Mouse (Mus musculus): ENCODE results near the gene Olfr98. TPM values are rescaled to one million over a fixed set of nuclear protein-coding genes. Genes with fewer than 3 reads are reported as not detected.

Gene Olfr98
- not detected in 2 replicates for polyA plus RNA-seq (2012; rRNA removed)

DNA sequence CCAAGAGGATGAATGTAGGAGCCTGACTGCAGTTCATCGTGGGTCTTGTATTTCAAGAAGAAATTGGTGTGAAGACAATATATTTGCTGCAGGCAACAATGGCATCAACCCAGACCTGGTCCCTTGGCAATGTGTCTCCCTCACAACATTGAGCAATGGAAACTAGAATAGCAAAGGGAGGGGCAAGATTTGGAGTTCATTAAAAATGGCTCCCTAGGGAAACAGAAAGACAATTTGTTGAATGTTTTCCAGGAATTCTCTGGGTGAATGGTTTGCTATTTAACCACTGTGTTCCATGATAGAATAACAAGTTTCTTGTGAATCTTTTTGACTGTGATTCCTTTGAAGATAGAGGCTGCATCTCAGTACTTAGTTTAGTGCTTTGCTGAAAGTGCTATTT is at the start of gene Olfr98:
TSS of gene Olfr98 (minus strand) at position 124 of the 400 bp plus-strand sequence.
- no peak within 1 kb of the TSS for H3K4me3 ChIP-seq (ENCODE audit: insufficient read depth, low read length)
- no peak within 1 kb of the TSS for H3K27ac ChIP-seq (ENCODE audit: insufficient read depth, low read length)
- TF ChIP-seq POLR2A (IDR thresholded peaks at IDR 0.05; ENCODE audit: extremely low read depth, insufficient read depth, low read length) (no peak), CTCF (IDR thresholded peaks at IDR 0.05; ENCODE audit: extremely low read depth, insufficient read depth, low read length) (no peak)
- H3K4me1 ChIP-seq (ENCODE audit: control insufficient read depth, insufficient read depth, low read length): no peaks in the 10 kb centered on the region

DNA sequence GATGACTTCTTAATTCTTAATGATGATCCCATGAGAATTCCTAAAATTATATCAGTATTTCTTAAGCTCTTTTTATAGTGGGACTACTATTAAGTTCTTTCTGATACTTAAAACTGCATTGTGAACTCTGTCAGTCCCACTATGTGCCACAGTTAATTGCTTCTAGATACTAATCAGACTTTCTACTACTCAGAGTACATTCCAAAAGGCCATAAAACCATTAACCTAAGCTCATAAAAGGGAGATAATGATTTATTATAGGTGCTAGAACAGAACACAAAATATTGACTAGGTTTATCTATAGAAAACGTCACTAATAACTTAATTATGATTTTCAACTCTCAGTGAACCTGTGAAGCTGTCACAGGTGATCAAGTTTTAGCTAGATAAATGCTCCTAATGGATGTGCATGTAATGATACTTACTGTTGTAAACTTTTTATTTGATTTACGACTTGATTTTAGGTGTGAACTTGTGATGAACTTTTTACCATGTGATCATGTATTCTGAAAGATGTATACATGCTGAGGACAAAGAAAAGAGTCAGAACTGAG is 46.7 kb upstream of the Olfr98 start:
- no peaks in the 10 kb centered on the region for H3K4me1 ChIP-seq (ENCODE audit: control insufficient read depth, insufficient read depth, low read length)
- H3K4me3 ChIP-seq (ENCODE audit: insufficient read depth, low read length): no peak overlapping the region
- TF ChIP-seq CTCF (IDR thresholded peaks at IDR 0.05; ENCODE audit: extremely low read depth, insufficient read depth, low read length): no peak
- TF ChIP-seq POLR2A (IDR thresholded peaks at IDR 0.05; ENCODE audit: extremely low read depth, insufficient read depth, low read length): no peak

DNA sequence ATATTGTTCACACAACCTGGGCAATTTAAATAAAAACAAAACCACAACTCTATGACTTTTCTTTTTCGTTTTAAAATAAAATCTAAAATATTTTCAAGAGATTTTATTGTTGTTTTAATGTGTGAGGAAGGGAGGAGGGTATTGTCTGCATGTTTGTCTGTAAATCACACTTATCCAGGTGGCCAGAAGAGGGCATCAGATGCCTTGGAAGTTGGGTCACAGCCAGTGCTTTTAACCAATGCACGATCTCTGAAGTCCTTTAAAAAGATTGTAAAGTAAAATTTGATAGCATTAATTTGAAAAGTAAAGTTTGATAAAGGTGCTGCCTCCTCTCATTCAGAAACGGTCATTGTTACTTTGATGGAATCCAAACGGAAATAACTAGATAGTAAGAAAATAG is 44.9 kb upstream of the Olfr98 start:
- Histone ChIP-seq H3K4me1 (ENCODE audit: control insufficient read depth, insufficient read depth, low read length) (no peaks in the 10 kb centered on the region), H3K27ac (ENCODE audit: insufficient read depth, low read length) (no peak overlapping the region), H3K4me3 (ENCODE audit: insufficient read depth, low read length) (no peak overlapping the region)
- TF ChIP-seq POLR2A (IDR thresholded peaks at IDR 0.05; ENCODE audit: extremely low read depth, insufficient read depth, low read length): no peak
- TF ChIP-seq CTCF (IDR thresholded peaks at IDR 0.05; ENCODE audit: extremely low read depth, insufficient read depth, low read length): 0 out of 2 replicates have a peak, but pooled peaks have one; percentile 17

More for the DNA sequence above, 46.7 kb upstream of the Olfr98 start:
- no peak overlapping the region for H3K27ac ChIP-seq (ENCODE audit: insufficient read depth, low read length)

DNA sequence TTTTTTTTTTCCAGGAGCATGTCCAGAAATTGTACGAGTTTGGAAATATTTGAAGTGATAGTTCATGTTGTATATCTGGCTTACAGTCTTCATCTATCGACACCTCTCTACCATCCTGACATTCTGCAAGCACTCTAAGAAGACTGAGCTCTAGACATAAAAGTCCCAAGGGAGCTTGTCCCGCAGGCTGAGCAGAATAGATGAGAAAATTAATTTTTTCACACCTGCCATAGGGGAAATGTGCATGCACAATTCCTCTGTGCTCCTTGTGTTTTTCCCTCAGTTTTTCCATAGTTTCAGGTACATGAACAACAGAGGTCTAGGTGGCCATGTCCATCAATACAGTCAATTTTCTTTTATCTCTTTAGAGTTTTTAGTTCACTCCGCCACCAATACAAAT is 40.7 kb upstream of the Olfr98 start, which contains the start of gene Olfr101:
TSS of gene Olfr101 (minus strand) at position 101 of the 400 bp plus-strand sequence.
- no peak within 1 kb of the TSS for H3K4me3 ChIP-seq (ENCODE audit: insufficient read depth, low read length)
- H3K27ac ChIP-seq (ENCODE audit: insufficient read depth, low read length): no peak within 1 kb of the TSS
- TF ChIP-seq POLR2A (IDR thresholded peaks at IDR 0.05; ENCODE audit: extremely low read depth, insufficient read depth, low read length) (no peak), CTCF (IDR thresholded peaks at IDR 0.05; ENCODE audit: extremely low read depth, insufficient read depth, low read length) (no peak)
- H3K4me1 ChIP-seq (ENCODE audit: control insufficient read depth, insufficient read depth, low read length): no peaks in the 10 kb centered on the region

DNA sequence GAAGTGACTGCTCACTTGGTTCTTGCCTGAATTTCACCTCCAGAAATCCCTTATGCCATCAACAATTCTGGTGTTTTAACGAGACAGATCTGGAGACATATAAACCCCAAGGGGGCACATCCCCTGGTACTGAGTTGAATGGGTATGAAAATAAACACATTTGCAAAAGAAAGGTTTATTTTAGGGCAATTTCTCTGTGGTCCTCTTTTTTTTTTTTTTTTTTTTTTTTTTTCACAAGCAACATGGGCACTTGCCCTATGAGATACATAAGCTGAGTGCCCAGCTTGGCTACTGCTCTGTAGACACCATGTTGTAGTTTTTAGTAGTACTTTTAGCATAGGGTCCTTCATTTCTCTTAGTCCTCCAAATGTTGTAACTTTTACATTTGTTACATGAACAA is 19.8 kb upstream of the Olfr98 start, which contains the start of gene Olfr99:
TSS of gene Olfr99 (minus strand) at position 101 of the 400 bp plus-strand sequence.
- Histone ChIP-seq H3K4me1 (ENCODE audit: control insufficient read depth, insufficient read depth, low read length) (no peaks in the 10 kb centered on the region), H3K4me3 (ENCODE audit: insufficient read depth, low read length) (no peak within 1 kb of the TSS), H3K27ac (ENCODE audit: insufficient read depth, low read length) (no peak within 1 kb of the TSS)
- TF ChIP-seq POLR2A (IDR thresholded peaks at IDR 0.05; ENCODE audit: extremely low read depth, insufficient read depth, low read length): no peak
- no peak for TF ChIP-seq CTCF (IDR thresholded peaks at IDR 0.05; ENCODE audit: extremely low read depth, insufficient read depth, low read length)

DNA sequence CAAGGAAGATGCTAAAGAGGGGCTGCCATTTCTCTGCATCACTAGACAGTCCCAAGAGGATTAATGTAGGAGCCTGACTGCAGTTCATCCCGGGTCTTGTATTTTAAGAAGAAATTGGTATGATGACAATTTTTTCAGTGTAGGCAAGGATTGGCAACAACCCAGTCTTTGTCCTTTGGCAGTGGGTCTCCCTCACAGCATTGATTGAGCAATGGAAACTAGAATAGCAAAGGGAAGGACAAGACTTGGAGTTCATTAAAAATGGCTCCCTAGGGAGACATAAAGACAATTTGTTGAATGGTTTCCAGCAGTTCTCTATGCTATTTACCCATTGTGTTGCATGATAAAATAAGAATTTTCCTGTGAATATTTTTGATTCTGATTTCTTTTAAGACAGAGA is 16.8 kb upstream of the Olfr98 start:
- TF ChIP-seq POLR2A (IDR thresholded peaks at IDR 0.05; ENCODE audit: extremely low read depth, insufficient read depth, low read length) (no peak), CTCF (IDR thresholded peaks at IDR 0.05; ENCODE audit: extremely low read depth, insufficient read depth, low read length) (no peak)
- Histone ChIP-seq H3K4me3 (ENCODE audit: insufficient read depth, low read length) (no peak overlapping the region), H3K4me1 (ENCODE audit: control insufficient read depth, insufficient read depth, low read length) (no peaks in the 10 kb centered on the region), H3K27ac (ENCODE audit: insufficient read depth, low read length) (no peak overlapping the region)

DNA sequence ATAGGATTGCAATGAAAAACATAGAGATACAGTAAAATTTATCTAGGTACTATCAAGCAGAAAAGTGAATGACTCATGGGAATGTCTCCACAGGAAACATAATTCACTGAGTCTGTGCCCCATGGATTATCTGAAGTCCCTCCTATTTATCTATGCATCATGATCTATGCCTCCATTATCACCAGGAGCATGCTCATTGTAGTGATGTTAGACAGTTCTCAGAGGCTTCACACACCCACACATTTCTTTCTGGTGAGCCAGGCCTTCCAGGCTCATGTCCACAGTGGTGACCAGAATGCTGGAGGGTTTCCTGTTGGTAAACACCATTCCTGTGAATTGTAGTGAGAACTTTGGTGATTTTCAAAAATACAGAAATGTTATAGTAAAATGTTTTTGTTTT is 13.0 kb upstream of the Olfr98 start:
- TF ChIP-seq POLR2A (IDR thresholded peaks at IDR 0.05; ENCODE audit: extremely low read depth, insufficient read depth, low read length) (no peak), CTCF (IDR thresholded peaks at IDR 0.05; ENCODE audit: extremely low read depth, insufficient read depth, low read length) (no peak)
- Histone ChIP-seq H3K27ac (ENCODE audit: insufficient read depth, low read length) (no peak overlapping the region), H3K4me1 (ENCODE audit: control insufficient read depth, insufficient read depth, low read length) (no peaks in the 10 kb centered on the region), H3K4me3 (ENCODE audit: insufficient read depth, low read length) (no peak overlapping the region)

DNA sequence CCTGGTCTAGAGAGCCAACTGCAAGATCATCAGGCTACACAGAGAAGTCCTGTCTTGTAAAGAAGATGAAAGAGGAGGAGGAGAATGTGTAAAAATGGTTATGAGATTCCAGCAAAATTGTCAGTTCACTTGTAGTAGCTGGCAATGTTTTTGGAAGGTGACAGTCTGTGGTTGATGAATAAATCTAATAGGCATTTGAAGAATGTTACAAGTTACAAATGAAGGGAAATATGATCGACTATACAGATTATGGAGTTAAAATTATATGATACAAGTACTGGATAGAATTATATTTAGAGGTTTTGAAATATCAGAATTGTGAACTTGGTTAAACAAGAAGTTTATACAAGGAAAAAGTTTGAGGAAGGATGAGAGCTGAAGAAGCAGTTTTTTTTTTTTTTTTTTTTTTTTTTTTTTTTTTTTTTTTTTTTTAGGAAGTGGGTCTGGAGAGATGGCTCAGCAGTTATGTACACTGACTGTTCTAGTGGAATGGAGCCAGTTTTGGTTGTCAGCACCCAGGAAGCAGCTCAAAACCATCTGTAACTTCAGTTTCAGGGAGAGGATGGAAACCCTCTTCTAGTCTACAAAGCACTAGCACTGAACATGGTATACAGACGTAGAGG is 12.2 kb upstream of the Olfr98 start:
- Histone ChIP-seq H3K27ac (ENCODE audit: insufficient read depth, low read length) (no peak overlapping the region), H3K4me1 (ENCODE audit: control insufficient read depth, insufficient read depth, low read length) (no peaks in the 10 kb centered on the region)
- TF ChIP-seq POLR2A (IDR thresholded peaks at IDR 0.05; ENCODE audit: extremely low read depth, insufficient read depth, low read length): no peak
- TF ChIP-seq CTCF (IDR thresholded peaks at IDR 0.05; ENCODE audit: extremely low read depth, insufficient read depth, low read length): no peak

DNA sequence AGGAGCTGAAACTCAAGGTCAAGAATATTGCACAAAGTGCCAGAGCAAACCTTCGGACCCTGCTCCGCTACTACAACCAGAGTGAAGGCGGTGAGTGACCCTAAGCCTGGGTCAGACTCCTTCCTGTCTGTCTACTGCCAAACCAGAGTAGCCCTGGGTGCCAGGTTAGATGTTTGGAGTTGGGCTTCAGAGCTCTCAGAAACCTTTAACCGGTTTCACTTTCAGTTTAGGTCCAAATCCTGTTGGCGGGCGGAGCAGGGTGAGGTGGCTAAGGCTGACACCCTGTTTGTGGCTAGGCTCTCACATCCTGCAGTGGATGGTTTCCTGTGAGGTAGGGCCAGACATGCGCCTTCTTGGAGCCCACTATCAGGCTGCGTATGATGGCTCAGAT is 7.1 kb upstream of the Olfr98 start:
- TF ChIP-seq CTCF (IDR thresholded peaks at IDR 0.05; ENCODE audit: extremely low read depth, insufficient read depth, low read length) (no peak), POLR2A (IDR thresholded peaks at IDR 0.05; ENCODE audit: extremely low read depth, insufficient read depth, low read length) (no peak)
- no peaks in the 10 kb centered on the region for H3K4me1 ChIP-seq (ENCODE audit: control insufficient read depth, insufficient read depth, low read length)
- peak overlapping the region; percentile 70 for H3K4me3 ChIP-seq (ENCODE audit: insufficient read depth, low read length)
- no peak overlapping the region for H3K27ac ChIP-seq (ENCODE audit: insufficient read depth, low read length)

More for the DNA sequence above, 12.2 kb upstream of the Olfr98 start:
- H3K4me3 ChIP-seq (ENCODE audit: insufficient read depth, low read length): no peak overlapping the region
